Mouse (Mus musculus) adrenal gland, adult (tissue): ENCODE results near the gene Adam19.
"Not testable (repeated sequence)": the region's sequence is repeated elsewhere in the genome, so short reads cannot be mapped to it uniquely, and the experiment has no call there.

Experiments used
- DNase-seq, 2 experiments: peaks; one replicate each; pipeline ENCODE4 v3.0.0; 2022 to 2023; ENCODE audit warnings: low spot score in 1 of 2; ENCODE audit not compliant: inconsistent age in 2 of 2

The Adam19 gene

GRCm38 (mm10) chr11:46126827-46127410 is 71.1 kb downstream of the Adam19 start:
- no peak for DNase-seq

- peak in 1 of 2 experiments; percentile 44 for DNase-seq
These were observed 72.1 kb downstream of the Adam19 start for GRCm38 (mm10) chr11:46127621-46128547.

DNA sequence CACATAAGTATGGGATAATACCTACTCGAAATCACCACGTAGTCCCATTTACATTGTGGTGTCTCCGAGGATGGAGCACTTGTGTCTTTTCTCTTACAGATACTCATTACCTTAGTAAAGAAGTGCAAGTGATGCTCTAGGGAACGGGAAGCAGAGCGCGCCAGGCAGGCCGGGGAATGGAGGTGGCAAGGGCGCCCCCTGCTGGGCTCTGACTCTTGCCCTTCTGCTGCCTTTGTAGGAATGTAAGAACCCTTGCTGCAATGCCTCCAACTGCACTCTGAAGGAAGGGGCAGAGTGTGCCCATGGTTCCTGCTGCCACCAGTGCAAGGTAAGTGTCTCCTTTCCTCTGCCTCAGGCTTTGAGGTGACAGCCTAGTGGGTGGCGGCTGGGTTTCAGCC is 72.8 kb downstream of the Adam19 start:
- peak; percentile 70 to 92 for DNase-seq

GRCm38 (mm10) chr11:46131022-46131986 is 75.5 kb downstream of the Adam19 start:
- DNase-seq: no peak

DNA sequence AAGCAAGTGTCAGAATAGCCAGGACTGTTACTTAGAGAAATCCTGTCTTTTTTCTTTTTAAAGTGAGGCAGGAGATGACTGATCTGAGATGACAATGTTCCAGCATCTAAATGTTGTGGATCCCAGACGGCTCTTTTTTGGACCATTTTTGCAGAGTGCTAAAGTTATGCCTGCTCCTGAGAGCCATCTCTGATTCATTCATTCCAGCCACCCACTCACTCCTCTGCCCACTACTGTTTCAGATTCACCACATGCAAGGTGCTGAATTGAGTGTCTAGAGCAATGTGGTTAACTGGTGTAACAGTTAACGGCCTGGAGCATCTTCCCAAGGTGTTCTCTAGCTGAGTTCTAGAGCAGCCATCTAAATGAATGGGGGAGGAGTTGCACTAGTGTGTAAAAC is 79.1 kb downstream of the Adam19 start:
- DNase-seq: no peak

GRCm38 (mm10) chr11:46143342-46143741 is 87.5 kb downstream of the Adam19 start:
- no peak for DNase-seq

DNA sequence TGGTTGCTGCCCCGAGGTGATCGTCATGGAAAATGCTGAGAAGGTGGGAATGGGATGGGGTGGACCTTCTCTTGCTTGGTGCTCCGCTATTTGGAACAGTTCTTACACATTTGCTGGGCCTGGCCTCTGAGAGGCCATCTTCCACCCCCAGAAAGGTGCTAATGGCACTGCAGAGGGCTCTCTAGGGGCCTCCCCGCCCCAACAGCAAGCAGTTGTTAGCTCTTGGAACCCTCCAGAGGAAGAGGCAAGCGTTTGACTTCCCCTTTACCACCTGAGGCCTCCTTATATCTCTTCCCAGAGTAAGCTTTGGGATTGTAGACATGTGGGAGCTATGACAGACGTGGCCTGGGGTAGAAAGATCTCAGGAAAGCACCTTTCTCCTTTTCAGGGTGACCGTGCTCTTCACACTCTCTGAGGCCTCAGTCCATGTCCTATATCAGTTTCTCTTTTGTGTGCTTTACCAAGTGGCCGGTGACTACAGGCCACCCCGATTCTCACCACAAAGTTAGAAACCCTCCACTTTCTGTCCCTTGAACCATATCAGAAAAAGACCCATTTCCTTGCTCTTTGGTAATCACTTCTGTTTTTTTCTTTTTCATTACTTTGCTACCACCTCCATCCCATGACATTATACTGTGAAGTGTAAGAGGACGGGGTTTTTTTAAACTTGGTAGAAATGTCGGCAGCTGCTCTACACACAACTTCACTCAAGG is 89.5 kb downstream of the Adam19 start:
- DNase-seq: no peak

DNA sequence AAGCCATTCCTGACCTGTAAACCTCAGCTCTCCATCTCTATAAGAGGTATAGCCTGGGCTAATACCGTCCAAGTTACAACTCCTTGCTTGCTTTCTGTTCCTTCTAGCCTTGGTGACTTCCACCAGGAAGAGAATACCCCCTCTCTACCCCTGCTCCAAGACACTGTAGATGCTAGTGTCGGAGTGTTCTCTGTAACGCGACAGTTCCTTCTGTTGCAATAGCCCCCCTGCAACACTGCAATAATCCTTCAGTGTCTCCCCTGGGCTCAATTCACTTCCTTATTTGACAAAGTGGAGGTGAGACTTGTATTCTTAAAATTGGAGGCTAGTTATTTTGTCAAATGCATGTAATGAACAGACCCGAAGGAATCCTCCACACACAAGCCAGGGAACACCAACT is 90.8 kb downstream of the Adam19 start:
- no peak for DNase-seq

GRCm38 (mm10) chr11:46156945-46157344 is 101.2 kb downstream of the Adam19 start:
- no peak for DNase-seq

DNA sequence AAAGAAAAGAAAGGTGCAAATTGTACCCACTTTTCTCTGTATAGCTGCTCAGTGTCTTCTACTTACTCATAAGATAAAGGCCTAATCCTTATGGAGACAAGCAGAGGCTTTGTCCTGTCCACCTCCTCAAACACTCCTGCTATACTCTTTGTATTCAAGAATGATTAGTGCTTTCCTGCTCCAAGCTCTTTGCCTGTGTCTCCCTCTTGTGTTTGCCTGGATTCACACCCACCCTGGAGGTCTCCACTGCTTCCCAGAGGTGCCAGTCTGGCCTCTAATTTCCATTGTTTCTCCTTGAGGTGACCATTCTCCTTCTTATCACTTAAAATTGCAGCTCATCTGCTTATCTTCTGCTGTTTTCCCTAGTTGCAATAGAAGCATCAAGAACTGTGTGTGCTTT is 101.7 kb downstream of the Adam19 start:
- no peak for DNase-seq

GRCm38 (mm10) chr11:46165866-46166585 is 110.2 kb downstream of the Adam19 start, which contains the start of gene Nipal4:
Gene Nipal4, minus strand, starts transcription at chr11:46166508.
- DNase-seq: peak in 1 of 2 experiments; percentile 32

DNA sequence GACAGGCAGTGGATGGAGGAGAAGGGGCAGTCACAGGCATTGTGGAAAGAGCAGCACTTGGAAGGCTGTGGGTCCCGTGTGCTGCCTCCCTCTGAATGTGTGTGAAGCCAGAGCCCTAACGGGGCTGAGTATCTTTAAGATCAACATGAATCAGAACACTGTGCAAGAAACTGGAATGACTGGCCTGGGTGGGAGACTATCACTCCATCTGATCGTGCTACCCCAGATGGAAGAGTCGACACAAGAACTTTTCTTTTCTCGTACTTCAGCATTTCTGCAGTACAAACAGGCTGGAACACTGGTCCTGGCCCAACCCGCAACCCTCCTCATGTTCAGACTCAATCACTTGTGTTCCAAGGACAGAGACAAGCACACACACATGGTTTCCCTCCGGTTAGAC is 112.7 kb downstream of the Adam19 start:
- no peak for DNase-seq

DNA sequence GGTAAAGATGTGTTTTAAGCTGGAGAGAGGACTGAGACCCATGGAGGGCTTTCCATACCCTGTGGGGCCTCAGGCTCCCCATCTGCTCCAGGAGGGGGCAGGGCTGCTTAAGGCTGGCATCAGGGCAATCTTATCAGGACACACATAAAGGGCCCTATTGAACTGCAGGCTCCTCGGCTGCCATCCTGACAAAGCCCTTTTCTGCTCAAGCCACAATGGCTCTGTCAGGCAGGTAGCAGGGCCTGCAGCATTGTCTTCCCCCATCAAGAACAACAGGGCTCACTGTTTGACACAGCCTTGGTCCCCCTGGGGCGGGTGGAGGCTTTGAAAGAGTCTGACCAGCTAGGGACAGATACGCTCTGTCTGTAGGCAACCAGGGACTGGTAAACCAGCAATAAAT is 114.1 kb downstream of the Adam19 start:
- DNase-seq: no peak

- no peak for DNase-seq
These were observed 116.3 kb downstream of the Adam19 start for GRCm38 (mm10) chr11:46172128-46172527.

GRCm38 (mm10) chr11:46176155-46176554 is 120.4 kb downstream of the Adam19 start:
- no peak for DNase-seq

DNA sequence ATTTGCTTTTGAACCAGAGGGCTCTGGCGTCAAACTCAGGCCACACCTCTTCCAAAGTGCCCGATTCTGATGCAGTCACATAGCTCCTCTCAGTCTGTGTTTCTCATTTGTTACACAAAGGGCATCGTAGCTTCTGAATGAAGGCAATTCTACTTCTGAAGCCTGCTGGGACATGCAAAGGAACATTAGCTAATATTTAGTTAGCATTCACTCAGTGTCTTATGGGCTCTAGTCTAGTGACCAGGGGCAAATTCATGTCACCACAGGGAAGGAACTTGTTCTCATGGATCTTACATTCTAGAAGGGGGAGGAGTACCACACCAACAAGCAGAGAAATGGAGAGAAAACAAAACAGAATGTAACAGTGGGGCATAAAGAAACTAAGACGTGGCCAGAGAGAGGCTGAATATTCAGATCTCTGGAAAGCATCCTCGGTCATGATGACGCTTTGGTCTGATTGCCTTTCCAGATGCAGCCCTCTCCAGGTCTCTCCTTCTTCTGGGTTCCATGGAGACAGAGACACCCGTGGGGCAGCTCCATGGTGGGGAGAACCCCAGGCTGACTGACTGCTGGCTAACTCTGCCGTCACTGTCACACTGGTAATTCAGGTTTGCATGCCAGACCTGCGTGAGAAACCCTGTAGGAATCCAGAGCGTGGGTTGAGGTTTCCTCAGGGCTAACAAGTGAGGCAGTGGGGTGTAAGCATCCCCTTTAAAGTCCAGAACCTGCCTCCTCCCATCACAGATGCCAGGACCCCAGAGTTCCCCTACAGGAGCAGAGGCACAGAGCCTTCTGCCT is 121.7 kb downstream of the Adam19 start:
- DNase-seq: no peak

- not testable (repeated sequence) for DNase-seq
These were observed 126.2 kb downstream of the Adam19 start for GRCm38 (mm10) chr11:46182031-46182430.

- DNase-seq: no peak
These were observed 129.2 kb downstream of the Adam19 start for GRCm38 (mm10) chr11:46184946-46185345.

GRCm38 (mm10) chr11:46185486-46185885 is 129.7 kb downstream of the Adam19 start:
- DNase-seq: no peak
